Mouse (Mus musculus) liver, embryonic 14.5 days (tissue): ENCODE results near the gene Mical2.

Experiments used
- CTCF ChIP-seq: IDR thresholded peaks from 2 replicates; pipeline ENCODE4 v1.5.1; 2016; ENCODE audit warnings: antibody characterized with exemption, low read depth, control low read depth
- EP300 ChIP-seq: IDR thresholded peaks from 2 replicates; pipeline ENCODE4 v1.6.1; 2016; ENCODE audit warnings: antibody characterized with exemption, low read depth

GRCm38 (mm10) chr7:112304382-112304781, 78.7 kb downstream of the Mical2 start:
- TF ChIP-seq CTCF = no peak
- no peak for TF ChIP-seq EP300
